Mouse (Mus musculus) megakaryocyte, embryonic 14.5 days (primary cell): ENCODE results near the gene Gdap1l1.

ENCODE experiments used
- FLI1 ChIP-seq: IDR thresholded peaks from 2 replicates; pipeline ENCODE4 v1.6.1; 2012; ENCODE audit warnings: low read length, inconsistent platforms, mixed read lengths
- GATA1 ChIP-seq: IDR thresholded peaks from 3 replicates; pipeline ENCODE4 v1.6.1; 2012; ENCODE audit warnings: mixed read lengths, low read length, inconsistent platforms, borderline replicate concordance

GRCm38 (mm10) chr2:163404037-163404815 lies 34.0 kb upstream of the Gdap1l1 start:
- TF ChIP-seq GATA1, result no peak
- no peak for TF ChIP-seq FLI1
